Mouse (Mus musculus) MEL-GATA-1-ER (cell line): ENCODE measurements around the gene Slc43a1.
A peak's percentile ranks its signal among the peaks of the same experiment; 100 is the strongest.

Experiments
- DNase-seq: peaks from one replicate; pipeline ENCODE4 v3.0.0-alpha.2; 2012; ENCODE audit warnings: low read depth; ENCODE audit errors: extremely low read depth

Gene Slc43a1

DNA sequence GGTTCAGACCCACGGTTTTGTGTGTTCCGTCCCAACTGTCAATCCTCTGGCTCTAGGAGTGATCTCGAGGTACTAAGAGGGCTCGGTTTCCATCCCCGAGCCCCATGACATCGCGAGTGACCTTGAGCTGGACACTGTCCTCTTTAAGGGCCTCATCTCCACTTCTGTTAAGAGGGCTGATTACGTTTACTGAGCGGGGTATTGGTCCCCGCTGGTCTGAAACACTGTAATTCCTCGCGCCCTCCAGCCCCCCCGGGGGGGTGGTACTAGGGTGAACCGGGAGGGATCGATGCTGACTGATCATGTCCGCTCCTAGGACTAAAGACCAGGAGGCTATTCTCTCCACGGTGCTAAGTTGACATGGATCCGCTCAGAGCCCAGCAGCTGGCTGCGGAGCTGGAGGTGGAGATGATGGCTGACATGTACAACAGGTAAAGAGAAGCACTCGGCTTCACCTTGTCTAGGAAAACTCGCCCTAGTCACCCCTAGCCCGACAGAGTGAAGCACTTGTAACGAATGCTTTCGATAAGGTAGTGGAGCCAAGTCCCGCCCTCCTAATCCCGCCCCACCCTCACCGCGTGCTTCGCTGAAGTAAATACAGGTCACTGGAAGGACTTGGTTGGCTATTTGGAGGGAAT lies 11.2 kb upstream of the Slc43a1 start:
- peak; percentile 50 for DNase-seq

DNA sequence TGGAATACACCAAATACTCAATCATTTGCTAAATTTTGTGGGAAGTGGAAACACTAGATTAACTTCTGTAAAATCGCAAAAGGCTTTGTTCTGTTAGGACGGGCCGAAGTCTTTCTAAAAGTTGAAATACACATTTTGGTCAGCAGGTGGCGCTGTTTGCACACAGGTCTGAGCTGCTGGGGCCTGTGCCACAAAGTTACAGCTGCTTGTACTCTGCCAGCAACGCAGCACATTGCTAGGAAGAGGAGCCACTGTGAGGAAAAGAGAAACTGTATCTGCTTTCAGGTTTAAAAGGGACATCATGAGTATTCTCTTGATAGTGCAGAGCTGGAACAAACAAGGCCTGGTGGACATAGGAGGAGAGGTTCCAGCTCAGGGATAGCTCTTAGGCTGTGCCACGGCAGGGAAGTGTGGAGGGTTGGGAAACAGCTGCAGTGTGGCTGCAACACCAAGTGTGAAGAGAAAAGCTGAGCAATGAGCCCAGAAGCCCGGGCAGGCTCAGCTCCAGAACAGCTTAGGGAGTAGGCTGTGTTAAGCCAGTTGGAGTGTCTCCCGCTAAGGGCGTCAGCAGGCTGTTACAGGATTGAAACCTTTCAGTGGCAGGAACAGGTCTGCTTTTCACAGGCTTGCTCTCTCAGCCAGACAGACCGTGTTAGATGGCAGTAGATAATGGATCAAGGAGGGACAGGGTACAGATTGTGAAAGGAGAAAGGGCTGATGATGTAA lies 6.8 kb upstream of the Slc43a1 start:
- DNase-seq: peak; percentile 75

DNA sequence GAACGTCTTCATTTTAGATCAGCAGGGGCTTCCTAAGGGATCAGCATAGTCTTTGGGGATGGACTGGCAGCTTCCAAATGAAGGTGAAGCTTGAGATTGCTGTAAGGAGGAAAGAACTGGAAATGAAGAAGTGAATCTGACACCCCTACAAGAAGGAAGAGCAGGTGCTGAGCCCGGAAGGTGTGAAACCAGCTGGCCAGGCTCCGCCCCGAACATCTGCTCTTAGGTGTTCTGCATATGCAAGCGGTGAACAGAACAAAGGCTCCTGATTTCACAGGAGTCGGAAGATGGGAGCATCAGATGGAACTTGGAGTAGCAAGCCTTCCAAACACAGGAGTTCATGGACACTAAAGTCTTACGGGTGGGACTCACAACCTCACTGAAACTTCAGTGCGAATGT lies 1.5 kb upstream of the Slc43a1 start:
- no peak for DNase-seq

DNA sequence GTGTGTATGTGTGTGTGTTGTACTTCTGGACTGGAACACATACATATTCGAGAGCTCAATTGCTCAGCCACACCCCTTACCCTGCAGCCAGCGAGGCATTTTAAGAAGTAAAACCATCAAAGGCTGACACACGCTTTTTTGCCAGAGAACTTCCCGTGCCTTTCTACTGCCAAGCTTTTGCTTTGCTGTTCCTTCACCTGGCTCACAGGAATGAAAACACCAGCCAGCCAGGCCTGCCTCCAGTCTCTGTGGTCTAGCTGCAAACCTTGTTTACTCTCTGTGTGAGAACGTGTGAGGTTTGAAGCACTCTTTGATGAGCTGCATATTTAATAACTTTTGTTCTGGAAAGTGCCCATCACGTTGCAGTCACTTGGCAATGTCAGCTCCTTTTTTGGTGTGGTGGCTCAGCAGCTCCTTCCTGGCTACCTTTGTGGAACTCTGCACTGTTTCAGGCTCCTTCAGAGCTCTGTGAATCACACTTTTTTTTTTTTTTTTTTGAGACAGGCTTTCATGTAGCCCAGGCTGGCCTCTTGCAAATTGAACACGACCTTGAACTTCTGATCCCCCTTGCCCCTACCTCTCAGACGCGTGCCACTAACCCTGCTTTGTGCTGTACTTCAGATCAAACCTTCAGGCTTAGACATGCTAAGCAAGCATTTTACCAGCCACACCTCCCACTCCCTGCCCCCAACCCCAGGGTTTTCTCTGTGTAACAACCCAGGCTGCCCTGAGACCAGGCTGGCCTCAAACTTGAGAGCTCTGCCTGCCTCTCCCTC lies 645 bp upstream of the Slc43a1 start:
- DNase-seq: no peak

DNA sequence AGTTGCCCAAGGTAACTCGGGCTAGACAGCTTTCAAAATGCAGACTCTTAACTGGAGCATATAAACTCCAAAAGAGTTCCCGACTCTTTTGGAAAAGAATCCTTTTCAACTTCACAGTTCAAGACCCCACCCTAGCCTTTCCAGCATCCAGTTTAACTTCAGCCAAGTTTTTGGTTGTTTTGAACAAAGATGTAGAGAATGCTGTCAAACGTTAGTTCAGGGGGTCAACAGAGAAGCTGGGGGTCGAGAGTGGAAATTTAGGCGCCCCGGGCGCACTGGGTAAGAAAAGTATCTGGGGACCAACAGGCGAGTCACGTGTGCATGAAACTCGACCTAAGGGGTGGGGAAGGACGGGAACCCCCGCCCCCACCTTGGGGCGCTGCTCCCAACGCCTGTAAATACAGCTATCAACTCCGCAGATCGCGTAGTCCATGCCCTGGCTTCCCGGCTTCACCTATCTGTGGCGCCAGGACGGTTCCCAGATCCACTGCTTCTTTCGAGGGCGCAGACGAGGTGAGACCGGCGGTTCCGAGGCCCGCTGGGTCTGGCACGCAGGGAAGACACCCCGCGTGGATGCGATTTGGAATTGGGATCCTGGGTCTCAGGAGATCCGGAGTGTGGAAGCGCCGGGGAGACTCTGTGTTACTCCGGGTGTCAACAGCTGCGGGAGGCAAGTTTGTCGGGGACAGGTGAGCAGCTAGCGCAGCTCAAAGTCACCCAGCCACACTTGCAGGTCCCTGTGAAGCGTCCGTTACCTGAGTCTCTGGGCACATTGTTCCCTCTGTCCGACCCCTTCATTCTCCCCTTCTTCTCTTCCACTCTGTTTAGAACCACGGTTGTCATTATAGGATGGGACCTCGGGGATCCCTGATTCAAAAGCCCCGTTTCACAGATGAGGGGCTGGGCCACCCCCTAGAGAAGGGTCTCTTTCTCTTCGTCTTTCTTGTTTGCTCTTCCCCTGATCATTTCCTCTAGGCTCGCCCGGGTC lies 637 bp downstream of the Slc43a1 start:
- DNase-seq: peak; percentile 62

DNA sequence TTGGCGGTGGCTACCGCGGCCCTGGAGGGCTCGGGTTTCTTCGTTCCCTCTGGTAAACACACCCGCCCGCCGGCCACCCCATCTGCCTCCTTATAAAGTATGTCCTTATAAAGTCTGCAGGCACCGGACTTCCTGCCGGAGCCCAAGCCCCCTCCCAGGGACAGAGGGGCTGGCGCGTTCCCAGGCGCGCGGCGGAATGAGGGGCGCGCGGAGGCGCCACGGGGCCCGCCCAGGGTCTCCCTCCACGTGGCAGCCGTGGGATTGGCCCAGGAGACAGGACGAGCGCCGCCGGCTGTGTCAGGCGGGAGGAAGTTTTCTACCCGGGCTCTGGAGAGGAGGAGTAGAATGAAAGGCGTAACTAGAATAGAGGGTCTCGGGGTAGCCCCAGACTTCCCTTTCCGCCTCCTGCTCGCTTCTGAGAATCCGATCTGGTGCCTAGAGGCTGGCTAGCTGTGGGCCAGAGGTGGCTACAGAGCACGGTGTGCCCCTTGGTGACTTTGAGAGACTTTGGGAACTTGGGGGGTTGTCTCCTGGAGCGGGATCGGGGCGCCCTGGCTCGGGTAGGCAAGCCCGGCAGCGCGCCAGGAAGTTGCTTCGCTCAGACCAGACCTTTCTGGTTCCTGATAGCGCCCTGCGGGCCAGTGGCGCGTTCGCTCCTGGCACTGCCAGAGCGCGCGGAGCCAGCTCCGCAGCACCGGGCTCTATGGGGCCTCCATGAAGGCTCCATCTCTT lies 1.5 kb downstream of the Slc43a1 start:
- DNase-seq: peak; percentile 83

DNA sequence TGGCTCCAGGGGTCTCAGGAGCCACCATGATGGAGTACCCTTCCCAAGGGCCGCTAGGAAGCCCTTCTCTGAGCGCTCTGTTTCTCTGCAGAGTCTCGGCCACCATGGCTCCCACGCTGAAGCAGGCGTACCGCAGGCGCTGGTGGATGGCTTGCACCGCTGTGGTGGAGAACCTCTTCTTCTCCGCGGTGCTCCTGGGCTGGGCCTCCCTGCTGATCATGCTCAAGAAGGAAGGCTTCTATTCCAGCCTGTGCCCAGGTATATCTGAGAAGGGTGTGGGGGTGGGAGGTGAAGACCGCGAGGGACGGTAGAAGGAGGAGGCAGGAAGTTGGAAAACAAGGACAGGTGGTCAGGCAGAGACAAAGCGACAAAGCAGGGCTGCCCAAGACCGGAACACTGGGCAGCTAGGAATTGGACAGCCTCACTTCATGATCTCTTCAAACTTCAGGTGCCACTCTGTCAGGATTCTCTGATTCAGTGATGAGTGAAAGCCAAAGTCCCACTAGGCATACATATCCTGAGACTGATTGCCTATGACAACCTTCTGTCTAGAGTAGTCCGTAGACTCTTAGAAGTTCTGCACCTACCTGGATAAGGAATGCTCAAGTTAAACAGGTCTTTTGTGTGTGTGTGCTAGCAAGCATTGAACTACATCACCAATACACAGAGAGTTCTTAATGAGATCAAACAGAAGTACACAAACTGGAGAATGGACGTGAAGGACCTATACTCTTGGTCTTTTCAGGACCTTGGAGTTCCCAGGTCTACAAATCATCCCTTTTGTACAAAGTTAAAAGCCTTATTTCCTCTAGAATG lies 2.3 kb downstream of the Slc43a1 start:
- DNase-seq: peak; percentile 32

DNA sequence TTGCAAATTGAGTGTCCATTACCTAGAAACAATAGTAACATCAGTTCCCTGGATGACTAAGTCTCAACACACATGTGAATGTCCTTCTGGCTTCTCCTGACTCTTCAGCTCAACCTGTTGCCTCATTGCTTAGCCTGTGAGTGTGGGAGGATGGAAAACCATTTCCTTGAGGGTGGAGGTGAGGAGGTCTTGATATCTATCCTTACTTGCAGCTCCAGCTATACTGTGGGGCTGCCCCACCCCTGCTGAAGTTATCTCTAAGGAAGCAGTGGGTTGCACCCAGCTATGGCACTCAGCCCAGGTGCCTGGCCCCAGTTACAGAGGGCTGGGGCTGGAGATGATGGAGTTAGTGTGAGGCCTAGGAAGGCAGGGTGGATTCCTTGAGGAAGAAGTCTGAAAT lies 3.3 kb downstream of the Slc43a1 start:
- DNase-seq: peak; percentile 90

DNA sequence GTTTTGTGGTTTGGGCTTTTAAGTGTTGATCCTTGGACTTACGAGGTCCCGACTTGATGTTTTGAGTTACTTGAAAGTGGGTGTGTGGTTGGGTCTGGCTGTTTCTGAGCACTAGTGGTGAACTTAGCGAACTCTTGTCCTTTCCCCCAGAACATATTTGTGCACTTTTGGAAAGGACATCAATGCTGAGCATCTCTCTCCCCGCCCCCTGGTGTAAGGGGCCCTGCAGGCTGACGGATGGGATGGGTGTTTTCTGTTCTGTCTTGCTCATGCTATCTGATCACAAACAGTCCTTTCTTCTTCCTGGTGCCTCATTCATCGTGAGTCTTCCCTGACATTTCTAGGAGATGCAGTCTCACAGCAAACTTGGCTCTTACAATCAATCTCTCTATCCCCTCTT lies 5.0 kb downstream of the Slc43a1 start:
- no peak for DNase-seq

DNA sequence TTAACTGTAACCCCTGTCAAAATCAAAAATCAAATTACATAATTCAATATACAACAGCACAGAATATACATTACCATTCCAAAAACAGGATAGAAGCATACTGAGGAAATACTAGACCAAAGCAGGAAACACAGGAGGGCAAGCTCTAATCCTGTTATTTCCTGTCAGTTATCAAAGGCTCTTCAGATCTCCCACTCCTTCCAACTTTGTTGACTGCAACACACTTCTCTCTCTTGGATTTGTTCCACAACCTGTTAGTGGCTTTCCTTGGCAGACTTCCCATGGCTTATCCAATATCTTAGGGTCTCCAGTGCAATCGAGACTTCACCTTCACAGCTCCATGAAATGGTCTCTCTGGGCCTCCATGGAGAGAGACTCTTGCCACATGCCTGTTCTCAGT lies 6.6 kb downstream of the Slc43a1 start:
- no peak for DNase-seq

DNA sequence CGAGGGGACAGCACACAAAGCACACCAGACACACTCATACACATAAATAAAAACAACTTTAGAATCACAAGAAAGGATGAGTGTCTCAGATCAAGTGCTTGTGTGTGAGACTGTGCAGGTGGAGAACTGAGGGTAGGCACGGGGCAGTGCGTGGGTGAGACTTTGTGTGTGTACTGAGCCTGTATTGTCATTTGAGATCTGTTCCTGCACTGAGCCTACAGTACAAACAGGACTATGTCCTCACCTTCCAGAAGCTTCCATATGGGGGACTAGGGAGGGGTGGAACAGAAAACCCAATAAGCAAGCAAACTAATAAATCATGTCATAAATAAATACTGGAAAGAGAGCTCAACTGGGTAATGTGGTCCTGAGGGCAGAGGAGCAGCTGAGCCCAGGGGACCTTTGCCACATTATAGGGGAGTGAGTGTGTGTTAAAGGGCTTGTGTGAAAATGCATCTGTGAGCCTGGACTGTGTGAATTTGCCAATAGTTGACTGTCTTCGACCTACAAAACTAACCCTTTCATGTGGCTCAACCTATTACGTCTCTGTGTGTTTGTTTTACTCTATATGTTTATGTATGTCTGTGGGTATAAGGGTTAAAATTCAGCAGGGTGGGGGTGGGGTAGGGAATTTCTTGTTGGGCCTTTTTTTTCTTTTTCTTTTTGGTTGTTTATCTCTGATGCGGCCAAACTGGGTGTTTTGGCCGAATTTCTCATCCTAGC lies 11.9 kb downstream of the Slc43a1 start:
- no peak for DNase-seq

DNA sequence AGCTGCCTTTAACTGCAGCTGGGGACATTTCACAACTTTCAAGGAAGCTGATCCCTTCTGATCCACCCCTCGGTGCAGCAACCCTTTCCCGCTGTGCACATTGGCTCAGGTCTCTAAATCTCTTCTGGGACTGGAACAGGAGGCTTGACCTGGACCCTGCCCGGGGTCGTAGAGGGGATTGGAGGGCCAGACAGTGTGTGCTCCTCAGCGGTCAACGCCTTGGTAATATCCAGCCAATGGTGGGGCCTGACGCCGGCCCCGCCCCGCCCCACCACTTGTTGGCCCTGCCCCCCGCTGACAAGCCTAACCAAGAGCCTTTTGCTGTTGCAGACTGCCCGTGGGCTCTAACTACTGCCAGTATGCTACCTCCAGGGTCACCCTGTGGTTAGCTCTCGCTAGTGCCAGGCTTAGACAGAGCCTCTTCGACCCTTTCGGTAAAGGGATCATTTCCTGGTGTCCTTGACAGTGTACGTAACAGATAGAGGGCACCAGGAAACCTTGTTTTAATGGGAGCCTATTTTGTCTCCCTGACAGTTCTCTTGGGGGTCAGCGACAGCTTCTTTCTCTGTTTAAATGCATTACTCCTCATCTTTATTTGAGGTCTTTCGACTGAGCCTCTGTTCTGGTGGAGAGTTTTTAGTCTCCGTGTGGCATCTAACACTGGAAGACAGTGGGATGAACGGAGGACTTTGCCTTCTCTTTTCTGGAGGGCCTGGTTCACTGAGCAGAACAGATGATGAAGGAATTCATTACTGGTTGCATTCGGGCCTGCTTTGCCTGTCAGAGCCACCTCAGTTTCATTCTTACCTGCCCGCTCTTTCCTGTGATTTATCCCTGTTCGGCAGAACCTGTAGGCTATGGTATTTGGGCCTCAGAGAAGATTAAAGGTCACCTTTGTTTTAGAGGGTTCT lies 12.7 kb downstream of the Slc43a1 start:
- no peak for DNase-seq

DNA sequence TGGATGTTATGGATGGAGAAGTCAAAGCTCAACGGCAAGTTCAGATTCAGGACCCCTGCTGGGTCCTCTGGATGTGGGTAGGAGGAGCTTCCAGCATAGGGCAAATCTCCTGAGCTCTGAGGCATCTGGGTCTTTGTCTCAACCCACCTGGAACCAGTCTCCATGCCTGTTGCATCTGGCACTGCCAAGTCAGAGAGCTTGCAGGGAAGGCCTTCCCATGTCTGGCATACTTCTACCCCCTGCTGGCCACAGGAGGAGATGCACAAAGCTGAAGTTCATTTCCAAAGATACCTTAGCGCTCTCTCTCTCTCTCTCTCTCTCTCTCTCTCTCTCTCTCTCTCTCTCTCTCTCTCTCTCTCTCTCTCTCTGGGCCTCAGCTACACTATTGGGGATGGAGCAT lies 17.1 kb downstream of the Slc43a1 start:
- no peak for DNase-seq

DNA sequence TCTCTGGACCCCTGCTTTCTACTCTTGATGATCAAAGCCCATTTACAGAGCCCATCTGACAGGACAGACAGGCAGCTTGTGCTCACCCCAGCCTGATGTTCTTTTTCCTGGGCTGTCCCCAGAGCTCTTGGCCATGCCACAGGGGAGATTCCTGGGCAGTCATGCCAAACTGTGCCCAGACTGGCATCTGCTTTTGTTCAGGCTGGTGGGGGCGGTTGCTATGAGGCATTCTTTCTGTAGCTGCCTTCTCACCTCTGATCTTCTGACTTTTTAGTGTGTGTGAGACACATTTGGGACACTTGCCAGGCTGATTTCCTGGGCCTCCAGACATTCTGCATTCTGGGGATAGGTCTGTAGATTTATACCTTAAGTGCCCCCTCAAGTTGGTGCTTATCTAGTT lies 19.9 kb downstream of the Slc43a1 start:
- DNase-seq: no peak

DNA sequence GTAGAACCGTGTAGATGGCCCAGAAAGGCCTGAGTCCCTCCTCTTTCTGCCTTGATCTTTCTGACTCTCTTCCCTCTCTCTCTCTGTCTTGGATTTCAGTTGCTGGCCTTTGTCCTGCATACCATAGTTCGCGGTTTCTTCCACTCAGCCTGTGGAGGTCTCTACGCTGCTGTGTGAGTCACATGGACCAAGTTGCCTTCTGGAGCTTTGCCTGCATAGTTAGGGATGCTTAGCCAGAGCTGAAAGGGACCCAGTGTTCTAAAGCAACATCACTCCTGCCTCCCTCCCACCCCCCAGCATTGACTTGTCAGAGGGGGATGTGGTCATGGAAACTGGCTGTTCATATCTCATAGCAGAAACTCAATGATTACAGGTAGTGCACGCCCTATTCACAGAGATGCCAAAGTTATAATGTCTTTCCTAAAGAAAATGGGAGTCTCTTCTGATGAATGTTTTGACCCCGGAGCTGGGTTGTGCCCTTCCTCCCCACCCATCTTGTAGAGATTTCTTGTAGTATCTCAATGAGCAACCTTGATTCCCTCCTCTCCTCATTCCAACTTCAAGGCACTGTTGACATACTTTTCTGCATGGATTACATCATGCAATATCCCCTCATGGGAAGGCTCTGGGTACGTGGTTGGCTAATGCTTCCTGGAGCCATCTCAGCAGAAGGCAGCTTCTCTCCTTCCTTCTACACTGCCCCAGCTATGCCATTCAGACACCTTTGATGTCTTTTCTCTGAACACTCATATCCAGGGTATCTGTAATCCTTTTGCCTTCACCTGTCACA lies 21.5 kb downstream of the Slc43a1 start:
- no peak for DNase-seq

DNA sequence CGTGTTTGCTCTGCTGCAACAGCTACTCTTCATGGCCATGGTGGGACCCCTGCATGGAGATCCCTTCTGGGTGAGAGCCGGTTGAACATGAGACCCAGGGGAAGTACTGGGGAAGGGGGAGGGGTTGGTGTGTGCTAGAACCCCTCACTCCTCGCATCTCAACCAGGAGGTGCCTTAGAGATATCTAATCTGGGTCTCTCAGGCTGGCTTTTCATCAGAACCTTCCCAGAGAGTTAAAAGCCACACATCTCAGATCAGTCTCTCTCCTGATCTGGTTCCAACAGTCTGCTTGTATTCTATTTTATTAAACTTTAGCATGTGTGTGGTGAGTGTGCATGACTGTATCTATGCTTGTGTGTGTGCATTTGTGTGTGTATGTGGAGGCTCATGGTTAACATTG lies 22.8 kb downstream of the Slc43a1 start:
- no peak for DNase-seq

DNA sequence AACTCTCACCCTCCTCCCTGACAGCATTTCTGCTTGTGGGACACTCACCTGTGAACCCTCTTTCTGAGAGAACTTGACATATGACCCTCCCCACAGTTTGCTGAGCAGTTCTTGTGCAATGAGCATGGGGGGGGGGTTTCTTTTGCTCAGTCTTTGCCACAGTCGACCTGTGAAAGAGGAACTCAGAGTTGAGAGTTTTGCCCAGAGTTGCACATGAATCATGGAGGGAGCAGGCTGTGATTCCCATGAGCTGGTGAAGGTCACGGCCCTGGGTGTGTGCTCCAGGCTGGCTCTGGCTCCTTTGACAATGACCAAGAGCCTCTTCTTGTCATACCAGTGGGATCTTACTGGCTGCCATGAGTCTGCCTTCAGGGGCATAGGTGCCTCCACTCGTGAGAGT lies 23.6 kb downstream of the Slc43a1 start:
- no peak for DNase-seq
